Mouse (Mus musculus) c-Kit-positive CD71-negative TER-119-negative erythroid progenitor cells, embryonic 14.5 days (primary cell): ENCODE results near the gene Gm29276.
"Not testable (repeated sequence)": the region's sequence is repeated elsewhere in the genome, so short reads cannot be mapped to it uniquely, and the experiment has no call there.

ENCODE experiments used
- DNase-seq: peaks from one replicate; pipeline ENCODE4 v3.0.0-alpha.2; 2013; ENCODE audit warnings: low read depth

Gm29276 gene

DNA sequence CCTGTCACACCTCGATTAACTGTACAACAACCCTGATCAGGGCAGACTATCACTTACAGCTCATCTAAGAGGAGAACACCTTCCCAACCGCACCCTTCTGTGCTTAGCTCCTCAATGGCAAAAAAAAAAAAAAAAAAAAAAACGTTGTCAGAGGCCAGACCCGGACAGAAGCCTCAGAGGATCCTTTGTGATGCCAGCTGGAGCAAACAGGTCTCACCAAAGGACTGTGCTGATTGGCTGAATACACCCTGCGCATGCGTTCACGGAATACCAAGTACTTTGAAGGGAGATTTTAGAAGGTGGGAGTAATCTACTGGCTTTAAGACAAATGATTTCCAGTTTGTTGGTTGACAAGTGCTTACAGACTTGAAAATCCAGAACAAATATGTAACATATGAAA lies at the start of gene Gm29276:
TSS of gene Gm29276 (minus strand) at position 101 of the 400 bp plus-strand sequence.
- DNase-seq: not testable (repeated sequence)
